In the genomic region with DNA sequence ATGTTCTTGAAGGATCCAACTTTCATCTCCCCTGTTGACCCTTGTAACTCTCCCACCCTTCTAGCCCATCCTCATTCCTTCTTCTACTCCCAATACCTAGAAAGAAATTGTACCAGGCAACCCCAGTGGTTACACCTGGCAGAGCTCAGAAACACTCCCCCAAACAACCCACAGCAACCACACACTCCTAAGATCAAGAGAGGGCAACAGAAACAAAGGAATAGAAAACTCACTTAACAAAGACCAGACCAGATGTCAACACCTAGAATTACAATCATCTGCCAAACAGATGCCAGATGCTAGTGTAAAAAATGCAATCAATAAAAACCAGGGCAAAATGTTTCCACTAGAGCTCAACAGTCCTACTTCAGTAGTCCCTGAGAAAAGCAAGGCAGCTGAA, we compare ENCODE assay signal across 11 mouse cellular contexts.
"Had no signal": no experiment of that assay in that cellular context is flagged by ENCODE, and none has a peak within 500 bp of the region (broad histone marks: within the 10 kb centered on the region; RNA-seq: fewer than 3 reads in every experiment).

No protein-coding gene starts in this region.

- H3K27ac ChIP-seq: kidney, postnatal 0 days; limb, embryonic 15.5 days; liver, embryonic 12.5 days; midbrain, embryonic 10.5 days; neural tube, embryonic 12.5 days had no signal

- DNase-seq: kidney, adult 9 months; kidney, postnatal 36 days; lung, embryonic 14.5 days; lung, postnatal 10 days; lung, postnatal 4 days; midbrain, embryonic 14.5 days had no signal

- H3K4me3 ChIP-seq: limb, embryonic 15.5 days; liver, embryonic 12.5 days; midbrain, embryonic 10.5 days; neural tube, embryonic 12.5 days had no signal
